Mouse (Mus musculus): ENCODE measurements around the gene Cd247. TPM values are rescaled to one million over a fixed set of nuclear protein-coding genes. Genes with fewer than 3 reads are reported as not detected.

Gene Cd247
- polyA plus RNA-seq, 1 experiment from 2014 or later, result 1.6 TPM

GRCm38 (mm10) chr1:165818145-165818860 lies 29.8 kb downstream of the Cd247 start:
- peaks cover 17% of the 10 kb centered on the region for H3K27me3 ChIP-seq
- ChIA-PET CTCF (interaction anchor here (1.1 to 1.4 kb wide), 2 partner anchors 10 to 37 kb away, joined by 3 read pairs; no protein-coding TSS in a partner anchor), POLR2A (no interaction called here)
- in situ Hi-C loops (cut with MboI; ENCODE audit: low pct_unique_long_range_greater_than_20kb), result no loop called here
- no peak for TF ChIP-seq CTCF (IDR thresholded peaks at IDR 0.05)
- DNase-seq (ENCODE audit: low read depth, low spot score) (no peak), ATAC-seq (no peak)

DNA sequence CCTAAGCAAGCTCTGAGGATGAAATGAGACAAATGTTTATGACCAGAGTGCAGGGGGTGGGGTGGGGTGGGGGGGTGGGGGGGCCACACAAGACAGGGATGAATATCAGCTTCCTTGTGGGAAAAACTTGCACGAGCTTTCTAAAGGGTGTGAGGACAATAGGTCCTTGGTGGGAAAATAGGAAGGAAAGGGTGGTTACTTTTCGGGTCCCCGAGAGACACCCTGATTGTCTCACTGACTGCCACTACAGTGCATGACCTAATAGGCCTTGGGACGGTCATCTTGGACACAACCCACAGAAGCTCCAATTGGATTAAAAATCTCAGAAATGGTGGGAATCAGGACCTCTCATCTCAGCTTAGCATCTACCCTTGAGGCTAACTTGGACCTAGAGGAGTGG lies 30.7 kb downstream of the Cd247 start:
- in situ Hi-C loops (cut with MboI; ENCODE audit: low pct_unique_long_range_greater_than_20kb), result no loop called here
- no peak for TF ChIP-seq CTCF (IDR thresholded peaks at IDR 0.05)
- ATAC-seq (no peak), DNase-seq (ENCODE audit: low read depth, low spot score) (no peak)
- peaks cover 17% of the 10 kb centered on the region for H3K27me3 ChIP-seq
- CTCF ChIA-PET, result interaction anchor here (1.1 to 1.4 kb wide), 2 partner anchors 11 to 38 kb away, joined by 3 read pairs; no protein-coding TSS in a partner anchor
- POLR2A ChIA-PET, result no interaction called here

DNA sequence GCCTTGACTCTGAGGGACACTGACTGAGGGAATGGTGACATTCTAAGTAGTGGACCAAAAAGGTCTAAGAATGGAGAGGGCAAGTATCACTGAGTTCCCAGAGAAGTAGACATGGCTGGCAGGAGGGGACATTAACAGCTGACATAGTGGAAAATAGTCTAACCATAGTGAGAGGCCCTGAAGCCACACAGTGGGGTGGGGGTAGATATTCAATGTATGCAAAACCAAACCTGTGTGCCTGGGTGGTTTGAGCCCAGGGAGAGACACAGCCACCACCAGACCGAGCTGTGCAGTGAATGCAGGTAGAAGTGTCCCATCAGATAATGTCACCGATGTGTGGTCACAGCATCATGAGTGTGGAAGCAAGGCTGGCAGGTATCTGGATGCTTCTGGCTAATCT lies 33.5 kb downstream of the Cd247 start:
- ATAC-seq, result no peak
- H3K27me3 ChIP-seq, result peaks cover 11% of the 10 kb centered on the region
- ChIA-PET POLR2A (no interaction called here), CTCF (interaction anchor here (0.9 kb wide), 1 partner anchor 41 kb away, joined by 3 read pairs; no protein-coding TSS in a partner anchor)
- no peak for DNase-seq (ENCODE audit: low read depth, low spot score)
- no peak for TF ChIP-seq CTCF (IDR thresholded peaks at IDR 0.05)
- in situ Hi-C loops (cut with MboI; ENCODE audit: low pct_unique_long_range_greater_than_20kb), result no loop called here

- no peak for ATAC-seq
- H3K27me3 ChIP-seq, result no peaks in the 10 kb centered on the region
- in situ Hi-C loops (cut with MboI; ENCODE audit: low pct_unique_long_range_greater_than_20kb), result no loop called here
- ChIA-PET CTCF (no interaction called here), POLR2A (no interaction called here)
- DNase-seq (ENCODE audit: low read depth, low spot score), result no peak
- no peak for TF ChIP-seq CTCF (IDR thresholded peaks at IDR 0.05)
These were observed 39.7 kb downstream of the Cd247 start for GRCm38 (mm10) chr1:165828173-165828572.

DNA sequence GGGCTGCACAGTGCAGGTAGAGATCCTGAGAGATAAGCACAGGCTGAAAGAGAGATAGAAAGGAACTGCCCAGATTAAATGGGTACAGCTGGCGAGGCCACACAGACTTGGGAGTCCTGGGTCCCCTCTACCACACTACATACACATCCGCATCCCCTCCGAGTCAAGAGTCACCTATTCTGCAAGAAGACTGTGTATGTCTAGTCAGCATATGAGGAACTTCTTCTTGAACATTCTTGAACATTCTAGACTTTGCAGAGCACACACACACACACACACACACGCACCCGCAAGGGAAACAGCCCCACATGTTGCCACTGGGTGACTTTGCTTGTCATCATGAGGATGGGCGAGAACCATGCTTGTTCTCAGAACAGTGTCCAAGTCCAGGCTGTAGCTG lies 40.1 kb downstream of the Cd247 start:
- no peak for DNase-seq (ENCODE audit: low read depth, low spot score)
- POLR2A ChIA-PET, result no interaction called here
- CTCF ChIA-PET, result no interaction called here
- ATAC-seq, result no peak
- no peak for TF ChIP-seq CTCF (IDR thresholded peaks at IDR 0.05)
- H3K27me3 ChIP-seq, result no peaks in the 10 kb centered on the region
- in situ Hi-C loops (cut with MboI; ENCODE audit: low pct_unique_long_range_greater_than_20kb), result no loop called here

DNA sequence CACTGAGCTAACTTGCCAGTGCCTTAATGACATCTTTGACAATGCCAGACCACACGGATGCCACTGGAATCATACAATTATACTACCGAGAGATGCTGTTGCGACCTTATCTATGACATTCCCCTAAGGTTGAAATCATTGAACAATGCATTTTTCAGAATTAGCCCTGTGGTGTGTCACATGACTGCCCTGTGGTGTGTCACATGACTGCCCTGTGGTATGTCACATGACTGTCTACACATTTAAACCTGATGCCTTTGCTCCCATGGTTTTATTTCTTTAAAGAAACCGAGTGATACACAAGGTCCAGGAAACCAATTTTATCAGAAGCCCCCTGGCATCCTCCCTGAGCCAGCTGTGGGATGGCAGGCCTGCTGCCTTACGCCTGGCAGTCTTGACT lies 41.4 kb downstream of the Cd247 start:
- no peak for ATAC-seq
- in situ Hi-C loops (cut with MboI; ENCODE audit: low pct_unique_long_range_greater_than_20kb), result no loop called here
- ChIA-PET POLR2A (no interaction called here), CTCF (interaction anchor here (0.9 kb wide), 1 partner anchor 50 kb away, joined by 3 read pairs; no protein-coding TSS in a partner anchor)
- no peak for DNase-seq (ENCODE audit: low read depth, low spot score)
- H3K27me3 ChIP-seq, result no peaks in the 10 kb centered on the region
- TF ChIP-seq CTCF (IDR thresholded peaks at IDR 0.05), result no peak

GRCm38 (mm10) chr1:165833244-165833643 lies 44.8 kb downstream of the Cd247 start:
- no peaks in the 10 kb centered on the region for H3K27me3 ChIP-seq
- ATAC-seq, result no peak
- CTCF ChIA-PET, result interaction anchor here (1.0 to 2.2 kb wide), 2 partner anchors 9 to 321 kb away, joined by 4 to 5 read pairs; no protein-coding TSS in a partner anchor
- DNase-seq (ENCODE audit: low read depth, low spot score), result no peak
- POLR2A ChIA-PET, result no interaction called here
- no peak for TF ChIP-seq CTCF (IDR thresholded peaks at IDR 0.05)
- in situ Hi-C loops (cut with MboI; ENCODE audit: low pct_unique_long_range_greater_than_20kb), result no loop called here

GRCm38 (mm10) chr1:165833910-165834632 lies 45.6 kb downstream of the Cd247 start:
- in situ Hi-C loops (cut with MboI; ENCODE audit: low pct_unique_long_range_greater_than_20kb), result no loop called here
- H3K27me3 ChIP-seq, result no peaks in the 10 kb centered on the region
- no peak for TF ChIP-seq CTCF (IDR thresholded peaks at IDR 0.05)
- CTCF ChIA-PET, result interaction anchor here (1.0 to 2.2 kb wide), 2 partner anchors 10 to 320 kb away, joined by 4 to 5 read pairs; no protein-coding TSS in a partner anchor
- POLR2A ChIA-PET, result no interaction called here
- no peak for ATAC-seq
- no peak for DNase-seq (ENCODE audit: low read depth, low spot score)

- DNase-seq (ENCODE audit: low read depth, low spot score), result no peak
- ATAC-seq, result no peak
- ChIA-PET POLR2A (no interaction called here), CTCF (interaction anchor here (2.2 kb wide), 1 partner anchor 10 kb away, joined by 5 read pairs; no protein-coding TSS in a partner anchor)
- in situ Hi-C loops (cut with MboI; ENCODE audit: low pct_unique_long_range_greater_than_20kb), result no loop called here
- TF ChIP-seq CTCF (IDR thresholded peaks at IDR 0.05), result no peak
- H3K27me3 ChIP-seq, result no peaks in the 10 kb centered on the region
These were observed 46.1 kb downstream of the Cd247 start for GRCm38 (mm10) chr1:165834633-165834975.

DNA sequence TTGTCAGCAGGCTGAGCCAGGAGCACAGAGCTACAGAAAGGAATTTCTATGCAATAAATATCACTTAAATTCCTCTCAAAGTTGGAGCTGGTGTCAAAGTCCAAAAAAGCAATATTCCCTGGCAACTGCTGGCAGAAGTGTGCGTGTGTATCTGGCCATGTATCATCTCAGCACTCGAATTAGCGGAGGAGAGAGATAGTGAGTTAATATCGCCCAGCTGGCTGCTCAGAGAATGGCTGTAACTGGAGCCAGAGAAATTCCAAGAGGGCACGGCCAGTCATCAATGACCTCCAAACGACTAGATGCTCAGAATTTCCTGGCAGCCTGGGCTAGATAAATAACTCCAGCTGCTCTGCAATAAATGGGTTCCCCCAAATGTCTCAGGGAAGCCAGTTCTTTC lies 48.0 kb downstream of the Cd247 start:
- DNase-seq (ENCODE audit: low read depth, low spot score) (no peak), ATAC-seq (no peak)
- POLR2A ChIA-PET, result no interaction called here
- H3K27me3 ChIP-seq, result no peaks in the 10 kb centered on the region
- CTCF ChIA-PET, result no interaction called here
- in situ Hi-C loops (cut with MboI; ENCODE audit: low pct_unique_long_range_greater_than_20kb), result no loop called here
- TF ChIP-seq CTCF (IDR thresholded peaks at IDR 0.05), result no peak

DNA sequence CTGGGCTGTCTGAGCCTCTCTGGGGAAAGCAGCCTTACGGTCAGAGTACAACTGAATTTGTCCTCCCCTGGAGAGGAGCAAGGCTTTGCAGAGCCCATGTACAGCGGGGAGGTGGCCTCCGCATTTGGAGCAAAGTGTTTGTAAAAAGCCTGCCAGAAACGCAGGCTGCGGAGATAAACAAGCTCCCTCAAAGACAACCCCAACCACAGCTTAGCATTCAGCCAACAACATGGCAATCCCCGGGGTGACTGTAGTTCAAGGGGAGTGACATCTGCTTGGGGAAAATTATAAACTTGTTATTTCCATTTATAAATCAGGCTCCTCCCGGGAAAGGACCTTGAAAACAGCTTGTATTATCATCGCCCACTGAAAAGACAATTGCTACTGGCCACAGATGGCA lies 49.1 kb downstream of the Cd247 start:
- in situ Hi-C loops (cut with MboI; ENCODE audit: low pct_unique_long_range_greater_than_20kb), result no loop called here

More for the DNA sequence above, 49.1 kb downstream of the Cd247 start:
- ATAC-seq (no peak), DNase-seq (ENCODE audit: low read depth, low spot score) (no peak)
- POLR2A ChIA-PET, result no interaction called here
- TF ChIP-seq CTCF (IDR thresholded peaks at IDR 0.05), result no peak
- no peaks in the 10 kb centered on the region for H3K27me3 ChIP-seq
- CTCF ChIA-PET, result no interaction called here
